Mouse (Mus musculus): ENCODE results near the gene Rwdd3.

The Rwdd3 gene

DNA sequence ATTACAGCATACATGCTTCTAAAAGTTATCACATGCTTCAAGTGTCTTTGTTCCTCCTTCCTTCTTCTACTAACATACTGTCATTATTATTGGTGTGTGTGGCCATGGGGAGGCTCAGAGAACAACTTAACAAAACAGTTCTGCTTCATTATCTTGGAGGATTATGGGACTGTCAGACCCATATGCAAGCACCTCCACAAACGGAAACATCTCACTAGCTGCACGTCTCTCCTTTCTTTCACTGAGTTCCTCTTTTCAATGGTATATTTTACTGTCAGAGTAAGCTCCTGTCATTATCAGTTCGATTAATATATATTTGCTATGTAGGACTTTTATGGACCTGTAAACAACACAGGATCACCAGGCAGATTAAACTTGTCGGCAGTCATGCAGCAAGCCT, 11.1 kb downstream of the Rwdd3 start:
- DNase-seq (ENCODE audit: low spot score in 2 of 2): no peak

DNA sequence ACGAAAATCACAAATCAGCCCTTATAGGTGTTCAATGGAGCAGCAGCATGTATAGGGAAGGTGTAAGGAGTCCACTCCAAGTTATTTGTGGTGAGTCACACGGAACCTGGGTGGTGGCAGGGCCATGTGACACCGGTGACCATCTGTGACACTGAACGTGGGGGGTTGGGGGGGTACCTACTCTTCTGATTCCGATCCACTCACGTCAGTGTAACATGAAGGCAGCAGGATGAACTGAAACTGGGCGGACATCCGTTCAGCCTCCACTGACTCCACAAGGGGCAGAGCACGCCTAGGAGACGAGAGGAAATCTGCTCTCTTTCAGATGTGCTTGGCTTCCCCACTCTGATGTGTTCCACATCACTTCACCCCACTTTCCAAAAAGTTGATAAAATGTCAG, 11.9 kb downstream of the Rwdd3 start:
- DNase-seq (ENCODE audit: low spot score in 2 of 2): no peak

DNA sequence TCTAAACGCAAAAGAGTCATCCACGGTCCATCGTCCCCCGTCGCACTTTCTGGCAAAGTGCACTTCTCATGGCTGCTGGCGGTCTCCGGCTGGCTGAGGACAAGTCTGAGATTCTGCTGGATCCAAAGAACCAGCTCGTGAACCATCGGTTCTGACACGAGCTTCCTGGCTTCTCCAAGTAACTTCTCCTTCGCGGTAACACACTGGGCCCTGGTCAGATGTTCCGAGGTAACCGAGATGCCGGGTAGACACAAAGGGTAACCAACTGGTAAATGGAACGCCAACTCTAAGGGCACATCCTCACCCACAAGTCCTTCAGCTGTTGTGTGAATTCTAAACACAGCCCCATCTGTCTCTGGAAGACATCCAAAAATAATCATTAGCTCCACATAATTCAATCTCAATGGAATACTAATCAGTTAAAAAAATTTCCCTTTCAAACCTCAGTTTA, 12.6 kb downstream of the Rwdd3 start:
- DNase-seq (ENCODE audit: low spot score in 2 of 2): no peak

DNA sequence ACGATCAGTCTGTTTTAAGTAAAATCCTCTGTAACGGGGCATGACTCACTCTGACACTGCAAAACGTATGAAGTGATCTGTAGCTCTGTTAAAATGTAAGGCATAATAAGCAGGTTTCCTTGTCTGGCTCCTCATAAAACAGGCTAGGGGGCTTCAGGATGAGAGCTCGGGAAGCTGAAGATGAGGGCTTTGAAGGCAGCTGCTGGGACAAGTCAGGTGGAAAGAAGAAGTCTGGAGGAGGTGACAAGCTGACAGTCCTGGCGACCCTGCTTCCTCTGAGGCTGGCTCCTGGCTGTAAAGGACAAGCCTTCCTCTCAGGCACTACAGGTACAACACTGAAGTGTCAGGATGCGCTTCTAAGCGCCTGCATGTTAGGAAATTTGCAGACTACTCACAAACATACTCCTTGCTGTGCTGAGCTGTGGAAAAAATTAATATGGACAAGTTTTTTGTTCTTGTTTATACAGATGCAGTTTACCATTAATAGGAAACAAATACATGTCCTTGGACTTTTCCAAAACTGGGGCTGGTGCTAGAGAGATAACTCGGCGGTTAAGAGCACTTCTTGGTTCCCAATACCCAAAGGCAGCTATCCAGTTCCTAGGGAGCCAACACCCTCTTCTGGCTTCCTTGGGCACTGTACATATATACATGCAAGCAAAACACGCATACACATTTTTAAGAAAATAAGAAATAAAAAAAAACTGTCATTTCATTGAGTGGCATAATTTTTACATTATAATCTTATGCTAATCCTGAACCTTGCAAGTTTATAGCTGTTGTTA, 13.8 kb downstream of the Rwdd3 start:
- DNase-seq (ENCODE audit: low spot score in 2 of 2): no peak

DNA sequence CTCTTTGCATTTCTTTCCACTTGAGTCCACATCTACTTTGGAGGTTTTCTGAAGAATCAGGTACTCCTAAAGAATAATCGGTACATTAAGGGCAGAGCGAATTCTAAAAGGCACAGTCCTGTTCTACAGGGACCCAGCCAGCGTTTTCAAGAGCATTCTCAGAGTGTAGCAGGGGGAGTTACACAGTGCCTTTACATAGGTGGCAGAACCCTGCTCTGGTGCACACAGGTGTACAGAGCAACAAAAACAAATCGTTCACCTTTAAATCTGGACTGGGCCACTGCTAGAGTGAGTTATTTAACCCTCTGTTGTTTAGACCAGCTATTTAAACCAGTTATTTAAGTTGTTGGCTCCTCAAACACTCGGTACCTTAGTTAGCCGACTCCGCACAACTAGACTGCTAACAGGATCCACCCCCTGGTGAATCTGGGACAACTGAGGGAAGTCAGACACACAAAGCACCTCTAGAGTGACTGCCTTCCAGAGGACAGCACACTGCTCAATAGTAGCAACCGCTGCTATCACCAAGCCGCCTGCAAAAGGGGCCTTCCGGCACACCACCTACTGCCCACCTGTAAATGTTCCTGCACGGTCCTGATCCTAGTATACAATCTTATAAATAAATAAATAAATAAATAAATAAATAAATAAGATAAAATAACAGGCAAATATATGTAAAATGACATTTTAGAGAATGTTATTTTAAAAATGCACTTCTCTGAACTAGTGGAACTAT, 14.9 kb downstream of the Rwdd3 start:
- no peak for DNase-seq (ENCODE audit: low spot score in 2 of 2)

DNA sequence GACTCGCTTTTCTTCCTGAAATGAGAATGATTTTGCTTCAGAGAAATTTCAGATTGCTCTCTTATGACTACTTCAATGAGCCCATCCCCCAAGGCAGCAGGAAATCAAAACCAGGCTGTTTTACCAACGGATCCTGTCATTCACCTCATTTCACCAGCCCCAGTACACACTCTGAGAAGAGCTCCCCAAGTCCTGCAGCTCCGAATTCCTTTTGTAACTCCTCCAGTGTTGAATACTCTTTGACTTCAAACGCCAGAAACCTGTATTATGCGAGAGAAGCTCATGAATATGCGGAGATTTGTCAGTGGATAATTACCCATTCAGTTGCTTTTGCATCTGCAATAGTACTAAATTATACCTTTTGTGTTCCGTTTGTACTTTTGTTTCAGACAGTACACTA, 15.5 kb downstream of the Rwdd3 start:
- DNase-seq (ENCODE audit: low spot score in 2 of 2): no peak

DNA sequence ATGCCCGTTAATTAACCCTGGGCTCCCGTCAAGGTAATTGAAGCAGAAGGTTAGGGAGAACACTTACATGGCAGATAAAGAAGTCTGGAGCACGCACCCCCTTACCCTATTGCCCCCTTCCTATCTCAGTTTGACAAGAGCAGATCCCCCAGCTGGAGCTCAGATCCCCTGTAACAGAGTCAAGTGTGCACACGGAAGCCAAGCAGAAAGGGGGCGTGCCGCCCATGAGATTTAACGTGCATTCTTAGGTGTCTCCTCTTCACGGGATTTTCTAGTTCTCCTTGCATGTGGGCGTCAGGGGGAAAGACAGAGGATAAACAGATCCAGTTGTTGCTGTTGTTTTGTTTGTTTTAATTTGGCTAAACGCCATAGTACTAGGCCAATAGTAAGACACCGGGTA, 37.6 kb downstream of the Rwdd3 start:
- no peak for DNase-seq (ENCODE audit: low spot score in 2 of 2)

DNA sequence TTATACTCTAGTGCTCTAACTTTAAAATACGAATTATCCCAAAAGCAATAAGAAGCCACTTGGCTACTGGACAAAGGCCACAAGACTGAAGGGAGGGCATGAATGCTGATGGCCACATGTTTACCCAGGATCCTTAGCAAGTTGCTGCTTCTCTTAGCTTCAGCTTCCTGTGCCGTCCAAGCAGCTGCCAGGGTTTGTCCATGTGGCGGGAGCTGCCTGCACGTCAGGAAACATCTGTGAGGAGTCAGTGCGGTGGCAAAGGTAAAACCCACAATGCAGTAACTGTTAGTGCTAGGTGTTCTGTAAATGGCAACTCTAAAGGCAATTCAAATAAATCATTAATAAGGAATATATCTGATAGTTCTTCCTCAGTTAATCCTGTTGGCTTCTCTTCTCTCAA, 38.5 kb downstream of the Rwdd3 start:
- DNase-seq (ENCODE audit: low spot score in 2 of 2): no peak

DNA sequence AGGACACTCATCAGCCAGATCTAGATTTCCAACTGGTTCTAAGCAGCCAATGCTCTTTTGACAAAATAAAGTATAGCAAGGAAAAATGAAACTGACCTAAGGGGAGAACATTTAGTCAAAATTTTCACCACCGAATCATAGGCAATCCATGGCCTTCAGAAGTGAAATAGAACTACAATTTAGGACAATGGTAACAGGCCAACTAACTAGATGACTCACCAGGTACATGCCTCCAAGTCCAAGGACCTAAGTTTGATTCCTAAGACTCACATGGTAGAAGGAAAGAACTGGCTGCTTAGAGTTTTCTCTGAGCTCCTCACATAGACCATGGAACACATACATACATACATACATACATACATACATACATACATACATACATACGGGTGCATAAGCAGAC, 44.3 kb downstream of the Rwdd3 start:
- no peak for DNase-seq (ENCODE audit: low spot score in 2 of 2)

DNA sequence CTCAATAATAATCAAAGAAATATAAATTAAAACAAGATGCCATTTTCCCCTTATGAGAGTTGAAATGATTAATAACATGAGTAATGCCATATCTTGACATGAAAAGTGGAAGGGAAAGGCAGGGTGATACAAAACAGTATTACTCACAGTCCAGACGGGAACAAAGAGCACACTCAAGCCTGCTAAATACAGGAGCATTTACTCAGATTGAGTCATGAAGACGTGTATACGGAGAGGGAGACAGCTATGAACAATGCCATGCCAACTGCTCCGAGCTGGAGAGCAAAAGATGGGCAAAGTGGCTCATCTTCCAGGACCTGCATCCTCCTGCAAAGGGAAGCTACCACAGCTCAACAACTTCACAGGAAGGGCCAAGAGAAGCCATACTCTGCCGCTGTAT, 45.0 kb downstream of the Rwdd3 start:
- DNase-seq (ENCODE audit: low spot score in 2 of 2): no peak

DNA sequence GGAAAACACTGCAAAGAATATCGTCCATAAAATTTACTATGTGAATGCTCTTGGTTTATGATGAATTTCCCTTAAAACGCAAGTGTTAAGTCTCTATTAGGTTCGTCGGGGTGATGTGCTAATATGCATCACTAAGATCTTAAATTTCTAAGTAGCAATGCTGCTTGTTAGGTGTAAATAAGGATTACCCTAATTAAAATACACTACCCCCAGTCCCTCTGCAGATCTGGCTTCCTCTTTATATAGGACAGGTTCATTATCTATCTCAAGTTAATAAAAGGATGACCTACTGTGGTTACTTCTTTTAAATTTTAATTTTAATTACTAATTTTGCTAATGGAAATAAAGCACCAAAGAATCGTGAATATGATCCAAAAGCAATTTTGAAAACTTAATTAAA, 50.4 kb downstream of the Rwdd3 start:
- no peak for DNase-seq (ENCODE audit: low spot score in 2 of 2)

DNA sequence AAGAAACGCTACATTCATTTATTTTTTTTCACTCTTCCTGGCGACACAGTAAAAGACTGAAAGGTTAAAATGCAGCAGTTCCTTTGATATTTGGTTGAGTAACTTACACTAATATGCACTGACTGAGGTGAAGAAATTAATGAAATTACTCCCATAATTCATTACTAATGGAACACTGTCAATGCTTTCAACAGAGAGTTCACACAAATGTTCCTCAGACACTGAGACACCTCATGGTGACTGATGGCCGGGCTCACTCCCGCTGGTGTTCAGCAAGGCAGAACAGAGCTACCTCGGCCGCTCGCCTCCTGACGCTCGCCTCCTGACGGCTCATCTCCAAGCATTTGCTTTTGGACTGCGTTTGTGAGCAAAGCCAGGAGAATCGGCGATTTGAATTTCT, 54.9 kb downstream of the Rwdd3 start:
- no peak for DNase-seq (ENCODE audit: low spot score in 2 of 2)

DNA sequence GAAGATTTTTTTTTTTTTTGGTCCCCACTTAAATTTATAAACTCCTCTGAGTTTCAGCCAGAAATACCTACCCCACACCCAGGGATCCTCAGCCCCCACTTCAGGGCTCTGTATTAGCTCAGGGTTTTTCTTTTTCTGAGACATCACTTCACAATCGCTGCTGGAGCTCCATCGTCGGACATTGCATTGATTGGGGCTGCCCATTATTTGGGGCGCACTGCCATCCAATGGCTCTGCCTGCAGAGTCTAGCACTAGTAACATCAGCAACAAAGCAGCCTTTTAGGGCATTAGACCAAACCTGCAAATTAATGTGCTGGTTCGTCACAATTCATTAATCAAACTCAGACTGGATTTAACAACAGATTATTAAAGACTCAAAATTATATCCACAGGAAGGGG, 55.4 kb downstream of the Rwdd3 start:
- DNase-seq (ENCODE audit: low spot score in 2 of 2): no peak

DNA sequence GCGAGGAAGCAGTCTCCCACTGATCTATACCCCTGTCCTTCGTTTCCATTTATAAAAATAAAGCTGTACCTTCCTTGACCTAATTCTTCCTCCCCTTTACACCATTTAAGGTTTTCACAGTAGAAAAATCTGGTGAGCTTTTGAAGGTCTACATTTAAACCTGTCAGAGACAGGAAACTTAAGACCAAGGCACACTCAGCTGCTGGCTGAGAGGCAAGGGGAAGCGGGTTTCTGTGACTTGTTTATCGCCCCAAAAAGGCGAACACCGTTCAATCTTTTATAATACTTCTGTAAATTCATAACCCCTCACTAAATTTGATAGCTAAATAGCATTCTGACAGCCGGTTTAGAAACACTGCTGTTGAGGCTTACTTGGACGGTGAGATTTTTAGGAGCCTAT, 60.4 kb downstream of the Rwdd3 start:
- DNase-seq (ENCODE audit: low spot score in 2 of 2): no peak

DNA sequence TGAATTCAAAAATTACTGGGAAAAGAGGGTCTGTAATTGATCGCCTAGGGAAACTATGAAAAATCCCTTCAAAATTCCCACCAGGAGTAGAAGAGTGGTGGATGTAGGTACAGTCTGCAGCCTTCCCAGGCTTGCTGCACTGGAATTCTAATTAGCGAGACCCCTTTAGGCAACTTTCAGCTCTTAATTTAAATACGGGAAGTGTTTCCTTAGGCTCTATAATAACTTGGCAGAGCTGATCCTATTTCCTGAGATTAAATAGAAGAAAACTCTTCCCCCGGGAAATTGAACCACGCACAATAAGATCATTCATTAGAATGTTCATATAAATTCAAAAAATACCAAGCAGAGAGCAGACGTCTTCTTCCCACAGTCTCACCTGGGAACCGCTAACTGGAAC, 61.1 kb downstream of the Rwdd3 start:
- DNase-seq (ENCODE audit: low spot score in 2 of 2): no peak

DNA sequence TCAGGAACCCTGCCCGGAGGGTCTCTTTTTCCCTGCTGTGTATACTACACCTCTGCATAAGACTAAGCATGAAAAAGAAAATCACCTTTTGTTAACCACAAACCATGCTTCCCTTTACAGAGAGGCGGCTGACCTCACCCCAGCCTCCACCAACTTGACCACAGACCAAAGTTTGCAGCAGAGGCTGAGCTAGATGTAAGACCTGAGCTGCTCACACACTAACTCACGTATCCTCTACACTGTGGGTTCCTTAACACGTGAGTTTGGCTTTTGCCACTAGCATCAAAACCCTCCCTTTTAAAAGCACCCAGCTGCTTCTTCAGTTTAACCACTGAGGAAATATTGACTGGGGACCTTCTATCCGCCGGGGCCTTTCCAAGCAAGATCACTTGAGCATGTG, 64.0 kb downstream of the Rwdd3 start:
- DNase-seq (ENCODE audit: low spot score in 2 of 2): no peak

DNA sequence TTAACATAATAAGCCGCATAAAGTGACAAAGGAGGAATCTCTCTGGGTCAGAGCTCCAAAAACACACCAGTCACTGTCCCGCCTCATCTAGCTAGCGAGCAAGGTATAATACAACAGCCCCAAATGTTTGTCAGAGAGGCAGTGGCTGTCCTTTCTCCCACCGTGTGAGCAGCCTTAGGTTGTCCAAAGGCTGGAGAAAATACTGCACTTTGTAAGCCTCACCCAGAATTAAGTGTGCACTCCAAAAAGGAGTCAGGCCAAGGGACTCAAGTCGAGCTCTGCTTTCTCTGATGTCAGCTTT, 66.1 kb downstream of the Rwdd3 start:
- DNase-seq (ENCODE audit: low spot score in 2 of 2): no peak
